Mouse (Mus musculus) G1E (cell line): ENCODE data around the gene Wdr81.

Experiments
- CTCF ChIP-seq: IDR thresholded peaks from 2 replicates; pipeline ENCODE4 v1.5.1; 2012; ENCODE audit warnings: low read depth, low read length, inconsistent platforms, mixed read lengths
- POLR2AphosphoS5 ChIP-seq: IDR thresholded peaks from 2 replicates; pipeline ENCODE4 v1.6.1; 2012; ENCODE audit warnings: low read depth, low read length, inconsistent platforms; ENCODE audit not compliant: insufficient replicate concordance

DNA sequence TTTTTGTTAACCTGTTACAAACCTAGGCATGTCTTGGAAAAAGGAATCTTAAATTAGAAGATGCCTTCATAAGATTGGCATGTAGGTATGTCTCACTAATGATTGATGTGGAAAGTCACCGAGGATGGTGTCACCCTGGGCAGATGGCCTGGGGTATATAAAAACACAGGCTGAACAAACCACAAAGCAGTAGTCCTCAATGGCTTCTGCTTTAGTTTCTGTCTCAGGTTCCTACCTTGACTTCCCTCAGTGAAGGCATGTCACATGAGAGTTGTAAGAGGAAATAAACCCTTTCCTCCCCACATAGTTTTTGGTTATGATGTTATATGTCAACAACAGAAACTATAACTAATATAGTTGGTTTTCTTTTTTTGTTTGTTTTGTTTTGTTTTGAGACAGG lies 58.9 kb downstream of the Wdr81 start:
- no peak for TF ChIP-seq POLR2AphosphoS5
- TF ChIP-seq CTCF: no peak
